Mouse (Mus musculus): ENCODE data around the gene Tet1. TPM values are rescaled to one million over a fixed set of nuclear protein-coding genes. Genes with fewer than 3 reads are reported as not detected.
"Not testable (repeated sequence)": the region's sequence is repeated elsewhere in the genome, so short reads cannot be mapped to it uniquely, and the experiment has no call there.

Gene Tet1
- 22.8 and 24.9 TPM in 2 replicates for polyA plus RNA-seq (2015; fragmentation: Nextera tagmentation; extraction: Ambion mirVana)

DNA sequence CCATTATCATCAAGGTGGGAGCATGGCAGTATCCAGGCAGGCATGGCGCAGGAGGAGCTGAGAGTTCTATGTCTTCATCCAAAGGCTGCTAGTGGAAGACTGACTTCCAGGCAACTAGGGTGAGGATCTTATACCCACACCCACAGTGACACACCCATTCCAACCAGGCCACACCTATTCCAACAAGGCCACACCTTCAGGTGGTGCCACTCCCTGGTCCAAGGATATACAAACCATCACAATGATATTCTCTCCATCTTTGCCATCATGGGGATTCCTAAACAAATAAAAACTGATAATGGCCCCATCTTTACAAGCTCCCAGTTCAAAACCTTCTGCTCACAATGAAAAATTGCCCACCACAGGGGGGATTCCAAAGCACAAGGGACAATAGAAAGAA lies at the start of gene Tet1:
TSS of gene Tet1 (minus strand) at position 101 of the 400 bp plus-strand sequence.
- not testable (repeated sequence) for ATAC-seq (ENCODE audit: insufficient number of reproducible peaks, low FRiP score, low TSS enrichment, low read depth)
- no CpG with 5 or more reads among the region's 1 CpGs for WGBS

DNA sequence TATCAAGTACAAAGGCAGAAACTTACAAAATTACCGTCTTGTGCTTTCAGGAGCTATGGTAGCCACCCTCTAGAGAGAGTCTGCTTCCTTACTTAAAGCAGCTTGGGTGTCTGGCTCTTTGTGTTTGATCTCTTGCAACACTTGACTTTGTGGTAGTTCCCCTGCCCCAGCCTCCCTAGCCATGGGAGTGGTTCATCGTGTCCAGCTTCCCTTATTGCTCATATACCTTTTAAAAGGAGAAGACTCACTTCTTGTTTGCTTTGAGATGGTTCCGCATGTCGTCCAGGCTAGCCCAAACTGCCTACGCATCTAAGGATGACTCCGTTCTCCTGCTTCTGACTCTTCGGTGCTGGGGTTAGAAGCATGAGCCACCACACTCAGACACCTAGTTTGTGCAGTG lies 39.8 kb upstream of the Tet1 start:
- Histone ChIP-seq H3K9me3 (no peaks in the 10 kb centered on the region), H3K4me1 (peaks cover 4% of the 10 kb centered on the region; the same call in 1 of the 2 replicates), H3K27ac (no peak overlapping the region), H3K36me3 (peaks cover 18% of the 10 kb centered on the region; the same call in 1 of the 2 replicates), H3K4me2 (no peak overlapping the region), H3K4me3 (no peak overlapping the region), H3K9ac (no peak overlapping the region), H3K27me3 (no peaks in the 10 kb centered on the region)
- WGBS: 96% methylated on average over 7 of the region's 7 CpGs
- ATAC-seq (ENCODE audit: insufficient number of reproducible peaks, low FRiP score, low TSS enrichment, low read depth): no peak

More for the DNA sequence above, at the start of gene Tet1:
- not testable (repeated sequence) for H3K9me3 ChIP-seq, H3K36me3 ChIP-seq, H3K27me3 ChIP-seq, H3K27ac ChIP-seq, H3K4me1 ChIP-seq, H3K4me2 ChIP-seq, H3K9ac ChIP-seq, H3K4me3 ChIP-seq

DNA sequence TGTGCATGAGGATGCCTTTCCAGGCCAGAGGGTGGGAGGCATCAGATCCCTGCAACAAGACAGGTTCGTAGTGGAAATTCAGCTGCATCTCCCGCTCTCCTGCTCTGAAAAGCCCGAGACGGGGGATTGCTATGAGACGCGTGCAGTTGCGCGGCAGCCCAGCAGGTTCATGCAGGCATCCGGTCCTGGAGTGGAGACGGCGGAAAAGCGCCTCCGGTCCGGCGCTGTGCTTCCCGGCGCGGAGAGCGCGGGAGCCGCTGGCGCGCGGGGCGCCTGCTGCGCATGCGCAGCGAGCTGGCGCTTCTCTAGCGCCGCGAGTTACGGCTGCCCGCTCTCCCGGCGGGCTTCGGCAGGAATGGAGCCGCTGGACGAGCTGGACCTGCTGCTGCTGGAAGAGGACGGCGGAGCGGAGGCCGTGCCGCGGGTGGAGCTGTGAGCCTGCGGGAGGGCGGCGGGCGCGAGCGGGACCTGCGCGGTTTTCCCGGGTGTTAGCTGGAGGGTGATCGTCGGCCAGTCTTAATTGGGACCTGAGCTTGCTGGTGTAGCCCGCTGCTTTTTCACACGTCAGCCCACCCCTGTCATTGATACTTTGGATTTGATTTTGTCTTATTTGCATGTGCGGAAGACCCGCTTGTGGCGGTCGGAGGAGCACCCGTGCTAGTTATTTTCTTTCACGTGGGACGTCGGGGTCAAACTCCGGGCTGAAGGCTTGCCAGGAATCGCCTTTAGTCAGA lies 38.1 kb upstream of the Tet1 start, which contains the start of gene Dna2:
TSS of gene Dna2 (plus strand) at position 289 of the 734 bp plus-strand sequence.
- H3K27ac ChIP-seq: peak within 1 kb of the TSS; percentile 84
- peak; percentile 79; the same call in 1 of the 2 replicates for ATAC-seq (ENCODE audit: insufficient number of reproducible peaks, low FRiP score, low TSS enrichment, low read depth)
- WGBS: under 1% methylated on average over 68 of the region's 68 CpGs
- no peaks in the 10 kb centered on the region for H3K27me3 ChIP-seq
- peak within 1 kb of the TSS; percentile 35 for H3K9ac ChIP-seq
- H3K4me3 ChIP-seq: peak within 1 kb of the TSS; percentile 72
- H3K36me3 ChIP-seq: peaks cover 26% of the 10 kb centered on the region
- H3K9me3 ChIP-seq: no peaks in the 10 kb centered on the region
- H3K4me1 ChIP-seq: peaks cover 4% of the 10 kb centered on the region; the same call in 1 of the 2 replicates
- H3K4me2 ChIP-seq: peak within 1 kb of the TSS; percentile 79

- Histone ChIP-seq H3K4me3 (no peak overlapping the region), H3K4me2 (no peak overlapping the region), H3K9ac (no peak overlapping the region), H3K27me3 (no peaks in the 10 kb centered on the region), H3K9me3 (no peaks in the 10 kb centered on the region), H3K27ac (no peak overlapping the region), H3K4me1 (peaks cover 4% of the 10 kb centered on the region; the same call in 1 of the 2 replicates), H3K36me3 (peaks cover 30% of the 10 kb centered on the region)
- ATAC-seq (ENCODE audit: insufficient number of reproducible peaks, low FRiP score, low TSS enrichment, low read depth): no peak
- 83% methylated on average over 10 of the region's 10 CpGs for WGBS
Observed at GRCm38 (mm10) chr10:62944975-62945580, 36.3 kb upstream of the Tet1 start.

- Histone ChIP-seq H3K36me3 (peaks cover 53% of the 10 kb centered on the region), H3K4me2 (no peak overlapping the region), H3K9me3 (no peaks in the 10 kb centered on the region), H3K27me3 (no peaks in the 10 kb centered on the region), H3K27ac (no peak overlapping the region), H3K9ac (no peak overlapping the region), H3K4me3 (no peak overlapping the region), H3K4me1 (no peaks in the 10 kb centered on the region)
- 90% methylated on average over 1 of the region's 1 CpGs for WGBS
- no peak for ATAC-seq (ENCODE audit: insufficient number of reproducible peaks, low FRiP score, low TSS enrichment, low read depth)
Observed at GRCm38 (mm10) chr10:62932381-62932780, 23.6 kb upstream of the Tet1 start.

DNA sequence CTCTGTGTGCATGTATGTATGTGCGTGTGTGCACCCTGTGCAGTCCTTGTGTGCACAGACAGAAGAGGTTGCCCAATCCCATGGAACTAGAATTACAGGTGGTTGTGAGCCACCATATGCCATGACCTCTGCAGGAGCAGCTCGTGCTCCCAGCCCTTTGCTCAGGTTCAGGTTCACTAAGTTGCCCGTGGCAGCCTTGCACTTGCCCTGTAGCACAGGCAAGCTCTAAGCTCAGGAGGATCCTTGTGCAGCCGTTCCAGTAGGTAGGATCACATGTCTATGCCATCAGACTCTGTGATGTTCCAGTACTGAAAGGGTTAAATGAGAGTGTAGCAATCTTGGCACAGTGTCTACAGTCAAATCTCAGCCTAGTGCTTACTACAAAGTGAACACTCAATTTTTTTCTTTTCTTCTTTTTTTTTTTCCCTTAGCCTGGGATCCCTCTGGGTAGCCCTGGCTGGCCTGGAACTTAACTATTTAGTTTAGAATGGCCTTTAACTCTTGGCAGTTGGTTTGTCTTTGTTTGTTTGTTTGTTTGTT lies 15.4 kb upstream of the Tet1 start:
- Histone ChIP-seq H3K27ac (no peak overlapping the region), H3K9ac (no peak overlapping the region), H3K4me1 (peaks cover 14% of the 10 kb centered on the region), H3K36me3 (peaks cover 14% of the 10 kb centered on the region), H3K27me3 (no peaks in the 10 kb centered on the region), H3K4me2 (no peak overlapping the region), H3K9me3 (no peaks in the 10 kb centered on the region), H3K4me3 (no peak overlapping the region)
- no peak for ATAC-seq (ENCODE audit: insufficient number of reproducible peaks, low FRiP score, low TSS enrichment, low read depth)
- 86% methylated on average over 4 of the region's 4 CpGs for WGBS

DNA sequence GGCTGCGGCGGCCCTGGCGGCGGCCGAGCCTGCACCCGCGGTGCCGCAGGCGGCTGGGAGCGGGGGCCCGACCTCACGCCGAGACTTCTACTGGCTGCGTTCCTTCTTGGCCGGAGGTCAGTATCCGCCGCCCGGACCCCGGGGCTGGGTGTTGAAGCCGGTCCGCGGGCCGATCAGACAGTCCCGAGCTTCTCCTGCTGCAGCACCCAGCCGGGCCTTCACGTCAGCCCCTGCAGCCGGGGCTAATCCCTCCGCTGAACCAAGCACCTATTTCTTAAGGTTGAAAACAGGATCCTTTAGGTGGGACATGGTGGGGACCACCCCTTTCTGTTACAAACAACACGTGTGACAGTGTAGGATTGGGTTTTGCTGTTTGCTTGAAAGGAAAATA lies 12.0 kb upstream of the Tet1 start:
- H3K4me3 ChIP-seq: peak overlapping the region; percentile 92
- ATAC-seq (ENCODE audit: insufficient number of reproducible peaks, low FRiP score, low TSS enrichment, low read depth): peak; percentile 56
- under 1% methylated on average over 29 of the region's 29 CpGs for WGBS
- peak overlapping the region; percentile 84 for H3K4me2 ChIP-seq
- H3K9me3 ChIP-seq: no peaks in the 10 kb centered on the region
- peaks cover 14% of the 10 kb centered on the region for H3K4me1 ChIP-seq
- peak overlapping the region; percentile 88 for H3K27ac ChIP-seq
- H3K36me3 ChIP-seq: no peaks in the 10 kb centered on the region
- peak overlapping the region; percentile 98 for H3K9ac ChIP-seq
- no peaks in the 10 kb centered on the region for H3K27me3 ChIP-seq

- H3K27me3 ChIP-seq: no peaks in the 10 kb centered on the region
- peaks cover 14% of the 10 kb centered on the region for H3K4me1 ChIP-seq
- WGBS: 7% methylated on average over 50 of the region's 50 CpGs
- peak within 1 kb of the TSS; percentile 98 for H3K9ac ChIP-seq
- peak within 1 kb of the TSS; percentile 88 for H3K27ac ChIP-seq
- H3K4me3 ChIP-seq: peak within 1 kb of the TSS; percentile 92
- peak within 1 kb of the TSS; percentile 84 for H3K4me2 ChIP-seq
- ATAC-seq (ENCODE audit: insufficient number of reproducible peaks, low FRiP score, low TSS enrichment, low read depth): peak; percentile 94
- no peaks in the 10 kb centered on the region for H3K36me3 ChIP-seq
- no peaks in the 10 kb centered on the region for H3K9me3 ChIP-seq
Observed at GRCm38 (mm10) chr10:62919925-62920765, 11.3 kb upstream of the Tet1 start, which contains the start of gene Slc25a16. Gene Slc25a16, plus strand, starts transcription at chr10:62920633.

GRCm38 (mm10) chr10:62918985-62919384 lies 10.2 kb upstream of the Tet1 start:
- Histone ChIP-seq H3K27ac (no peak overlapping the region), H3K9me3 (no peaks in the 10 kb centered on the region), H3K27me3 (no peaks in the 10 kb centered on the region), H3K36me3 (no peaks in the 10 kb centered on the region), H3K4me1 (peaks cover 12% of the 10 kb centered on the region), H3K4me2 (no peak overlapping the region), H3K9ac (no peak overlapping the region), H3K4me3 (no peak overlapping the region)
- ATAC-seq (ENCODE audit: insufficient number of reproducible peaks, low FRiP score, low TSS enrichment, low read depth): no peak
- 67% methylated on average over 3 of the region's 3 CpGs for WGBS

- Histone ChIP-seq H3K9me3 (no peaks in the 10 kb centered on the region), H3K4me3 (no peak overlapping the region), H3K36me3 (no peaks in the 10 kb centered on the region), H3K9ac (no peak overlapping the region), H3K27ac (no peak overlapping the region), H3K27me3 (no peaks in the 10 kb centered on the region), H3K4me2 (no peak overlapping the region), H3K4me1 (no peaks in the 10 kb centered on the region)
- ATAC-seq (ENCODE audit: insufficient number of reproducible peaks, low FRiP score, low TSS enrichment, low read depth): no peak
- WGBS: 86% methylated on average over 2 of the region's 2 CpGs
Observed at GRCm38 (mm10) chr10:62911120-62911519, 2.3 kb upstream of the Tet1 start.

GRCm38 (mm10) chr10:62906336-62906735 lies 2.5 kb downstream of the Tet1 start:
- Histone ChIP-seq H3K4me3 (no peak overlapping the region), H3K9me3 (no peaks in the 10 kb centered on the region), H3K4me2 (no peak overlapping the region), H3K27ac (no peak overlapping the region), H3K4me1 (no peaks in the 10 kb centered on the region), H3K36me3 (no peaks in the 10 kb centered on the region), H3K9ac (no peak overlapping the region), H3K27me3 (no peaks in the 10 kb centered on the region)
- ATAC-seq (ENCODE audit: insufficient number of reproducible peaks, low FRiP score, low TSS enrichment, low read depth): no peak
- 90% methylated on average over 7 of the region's 7 CpGs for WGBS

Measured in limb, embryonic 15.5 days (tissue).